Mouse (Mus musculus): ENCODE results near the gene Pdzd9.

Pdzd9 gene

GRCm38 (mm10) chr7:120635362-120635781 lies 34.8 kb downstream of the Pdzd9 start:
- DNase-seq (ENCODE audit: low spot score): no peak

- DNase-seq (ENCODE audit: low spot score): peak; percentile 86
Measured at GRCm38 (mm10) chr7:120634711-120635361, 35.3 kb downstream of the Pdzd9 start, which contains the start of gene Uqcrc2. TSS of gene Uqcrc2 (plus strand) at chr7:120635176.

GRCm38 (mm10) chr7:120634301-120634700 lies 35.8 kb downstream of the Pdzd9 start:
- peak; percentile 14 for DNase-seq (ENCODE audit: low spot score)

GRCm38 (mm10) chr7:120632518-120632917 lies 37.6 kb downstream of the Pdzd9 start:
- peak; percentile 21 for DNase-seq (ENCODE audit: low spot score)

GRCm38 (mm10) chr7:120620841-120621240 lies 49.3 kb downstream of the Pdzd9 start:
- no peak for DNase-seq (ENCODE audit: low spot score)

- DNase-seq (ENCODE audit: low spot score): no peak
Measured at GRCm38 (mm10) chr7:120620075-120620771, 49.9 kb downstream of the Pdzd9 start.

Data from c-Kit-positive CD71-positive TER-119-positive erythroid progenitor cells, embryonic 14.5 days (primary cell).